Mouse (Mus musculus) thymus, adult 2 months (tissue): Measurements from ENCODE around the gene Tenm2. TPM values are rescaled to one million over a fixed set of nuclear protein-coding genes. Genes with fewer than 3 reads are reported as not detected.

Experiments used
- DNase-seq: peaks from one replicate; pipeline ENCODE4 v3.0.0; 2021
- H3K27ac ChIP-seq: fragments of 200-500 bp; 2 replicates; pipeline ENCODE4 v1.5.1; 2012; ENCODE audit warnings: low read length, control low read depth; ENCODE audit not compliant: control insufficient read depth, insufficient read depth
- H3K27me3 ChIP-seq: fragments of 200-500 bp; 2 replicates; pipeline ENCODE4 v1.6.1; 2012; ENCODE audit warnings: mild to moderate bottlenecking, low read length, moderate library complexity, mixed read lengths; ENCODE audit not compliant: control insufficient read depth, insufficient read depth
- H3K36me3 ChIP-seq: fragments of 200-500 bp; 2 replicates; pipeline ENCODE4 v1.6.1; 2012; ENCODE audit warnings: mild to moderate bottlenecking, low read length, moderate library complexity; ENCODE audit not compliant: control insufficient read depth, insufficient read depth
- H3K4me1 ChIP-seq: fragments of 200-500 bp; replicated peaks from 2 replicates; pipeline ENCODE4 v1.6.1; 2012; ENCODE audit warnings: low read length; ENCODE audit not compliant: control insufficient read depth, insufficient read depth
- H3K4me3 ChIP-seq: fragments of 200-500 bp; 2 replicates; pipeline ENCODE4 v1.5.1; 2012; ENCODE audit warnings: mild to moderate bottlenecking, low read length, control low read depth, moderate library complexity; ENCODE audit not compliant: control insufficient read depth, insufficient read depth
- CTCF ChIP-seq: fragments of 200-500 bp; IDR thresholded peaks from 2 replicates; pipeline ENCODE4 v1.5.1; 2012; ENCODE audit warnings: mild to moderate bottlenecking, control low read depth, low read length, moderate library complexity, borderline replicate concordance; ENCODE audit not compliant: control insufficient read depth, poor library complexity, insufficient read depth; ENCODE audit errors: extremely low read depth
- POLR2A ChIP-seq: fragments of 200-500 bp; IDR thresholded peaks from 2 replicates; pipeline ENCODE4 v1.6.1; 2012; ENCODE audit warnings: mild to moderate bottlenecking, low read length, control low read depth, moderate library complexity; ENCODE audit not compliant: control insufficient read depth, poor library complexity, insufficient read depth; ENCODE audit errors: extremely low read depth
- WGBS: fragments of 180-500 bp; shearing (Covaris S2); methylation state at CpG from one replicate; pipeline ENCODE4 v1.1.7; 2018; 5-methylcytosine and 5-hydroxymethylcytosine counted together
- polyA plus RNA-seq: library from polyadenylated mRNA; depleted of rRNA; stranded (reverse); fragments of >200 nt; gene quantifications from 2 replicates; pipeline ENCODE4 v1.2.3, GENCODE M21; 2012

The Tenm2 gene
- polyA plus RNA-seq, 1 experiment: 0.70 TPM

GRCm38 (mm10) chr11:36331408-36332178 lies 904.2 kb downstream of the Tenm2 start:
- WGBS: 88% methylated on average over 13 of the region's 13 CpGs

GRCm38 (mm10) chr11:36327243-36327642 lies 908.5 kb downstream of the Tenm2 start:
- Histone ChIP-seq H3K4me3 (no peak overlapping the region), H3K36me3 (no peaks in the 10 kb centered on the region), H3K4me1 (no peaks in the 10 kb centered on the region), H3K27ac (no peak overlapping the region), H3K27me3 (no peaks in the 10 kb centered on the region)
- DNase-seq: no peak
- TF ChIP-seq CTCF: no peak
- TF ChIP-seq POLR2A: no peak
- WGBS: 76% methylated on average over 5 of the region's 5 CpGs

More at GRCm38 (mm10) chr11:36331408-36332178, 904.2 kb downstream of the Tenm2 start:
- DNase-seq: no peak
- TF ChIP-seq CTCF (no peak), POLR2A (no peak)
- Histone ChIP-seq H3K27ac (no peak overlapping the region), H3K4me1 (no peaks in the 10 kb centered on the region), H3K27me3 (no peaks in the 10 kb centered on the region), H3K36me3 (no peaks in the 10 kb centered on the region), H3K4me3 (no peak overlapping the region)

DNA sequence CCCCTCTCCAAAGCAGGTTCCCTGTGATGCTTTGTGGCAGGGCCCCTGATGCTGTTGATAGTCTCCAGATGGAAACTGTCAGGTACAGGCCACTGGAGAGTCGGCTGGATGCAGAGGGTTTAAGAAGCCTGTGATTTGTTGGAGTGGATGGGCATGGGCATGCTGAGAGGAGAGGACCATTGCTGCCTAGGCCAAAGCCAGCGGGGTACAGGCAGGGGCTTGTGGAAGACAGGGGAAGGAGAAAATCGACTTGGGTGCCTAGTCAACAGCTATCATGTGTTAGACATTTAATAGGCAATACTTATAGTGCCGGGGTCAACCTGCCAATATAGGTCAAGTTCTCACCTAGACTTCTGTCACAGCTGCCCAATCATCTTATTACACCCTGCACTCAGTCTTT lies 926.4 kb downstream of the Tenm2 start:
- no peak for TF ChIP-seq CTCF
- TF ChIP-seq POLR2A: no peak
- DNase-seq: no peak
- H3K4me1 ChIP-seq: no peaks in the 10 kb centered on the region
- H3K27ac ChIP-seq: no peak overlapping the region
- H3K27me3 ChIP-seq: no peaks in the 10 kb centered on the region
- H3K4me3 ChIP-seq: no peak overlapping the region
- H3K36me3 ChIP-seq: no peaks in the 10 kb centered on the region
- 70% methylated on average over 4 of the region's 4 CpGs for WGBS

DNA sequence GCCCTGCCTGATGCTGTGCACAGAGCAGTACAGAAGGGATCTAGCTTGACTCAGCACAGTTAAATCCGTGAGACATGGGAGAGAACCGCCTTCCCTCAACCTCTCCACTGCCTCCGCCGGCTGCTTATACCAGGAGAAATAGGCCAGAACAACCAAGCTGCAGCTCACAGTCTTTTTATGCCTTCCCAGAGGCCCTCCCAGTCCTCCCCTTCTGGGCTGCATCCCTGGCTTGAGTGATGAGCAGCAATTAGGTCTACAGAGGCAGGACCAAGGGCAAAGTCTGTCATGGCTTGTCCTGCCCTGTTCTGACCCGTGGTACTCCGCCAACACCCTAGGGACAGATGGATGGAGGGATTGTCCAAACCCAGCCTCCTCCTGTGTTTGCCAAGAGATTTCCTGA lies 928.5 kb downstream of the Tenm2 start:
- TF ChIP-seq POLR2A (no peak), CTCF (no peak)
- DNase-seq: no peak
- H3K4me3 ChIP-seq: no peak overlapping the region
- no peak overlapping the region for H3K27ac ChIP-seq
- 91% methylated on average over 6 of the region's 6 CpGs for WGBS
- H3K36me3 ChIP-seq: no peaks in the 10 kb centered on the region
- H3K27me3 ChIP-seq: no peaks in the 10 kb centered on the region
- H3K4me1 ChIP-seq: no peaks in the 10 kb centered on the region

DNA sequence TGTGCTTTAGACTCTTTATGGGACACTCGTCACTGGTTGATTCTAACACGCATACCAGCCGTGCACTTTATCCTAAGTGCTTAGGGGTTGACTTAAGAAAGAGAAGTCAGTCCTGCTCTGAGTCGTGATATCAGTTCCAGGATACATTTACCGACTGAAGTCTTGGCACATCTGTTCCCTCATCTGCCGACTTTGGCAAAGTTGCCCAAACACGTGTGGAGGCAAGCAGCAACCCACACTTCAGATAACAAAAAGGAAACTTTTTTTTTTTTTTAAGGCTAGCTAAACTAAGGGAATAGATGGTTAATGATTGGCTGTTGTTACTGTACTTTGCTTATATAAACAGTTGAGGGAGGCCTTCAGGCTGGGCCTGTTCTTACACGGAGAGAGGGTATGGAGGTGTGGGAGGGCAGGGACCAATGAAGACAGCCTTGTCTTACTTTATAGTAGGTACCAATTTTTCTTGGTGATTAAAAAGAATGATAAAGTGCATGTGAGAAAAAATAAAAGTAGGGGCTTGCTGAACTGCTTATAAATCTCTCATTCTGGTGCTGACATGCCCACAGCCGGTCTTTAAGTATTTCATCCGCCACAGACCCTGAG lies 930.3 kb downstream of the Tenm2 start:
- no peak overlapping the region for H3K27ac ChIP-seq
- H3K4me1 ChIP-seq: no peaks in the 10 kb centered on the region
- 89% methylated on average over 10 of the region's 10 CpGs for WGBS
- H3K27me3 ChIP-seq: no peaks in the 10 kb centered on the region
- no peak for TF ChIP-seq CTCF
- no peak for TF ChIP-seq POLR2A
- DNase-seq: no peak
- H3K36me3 ChIP-seq: no peaks in the 10 kb centered on the region
- H3K4me3 ChIP-seq: no peak overlapping the region

DNA sequence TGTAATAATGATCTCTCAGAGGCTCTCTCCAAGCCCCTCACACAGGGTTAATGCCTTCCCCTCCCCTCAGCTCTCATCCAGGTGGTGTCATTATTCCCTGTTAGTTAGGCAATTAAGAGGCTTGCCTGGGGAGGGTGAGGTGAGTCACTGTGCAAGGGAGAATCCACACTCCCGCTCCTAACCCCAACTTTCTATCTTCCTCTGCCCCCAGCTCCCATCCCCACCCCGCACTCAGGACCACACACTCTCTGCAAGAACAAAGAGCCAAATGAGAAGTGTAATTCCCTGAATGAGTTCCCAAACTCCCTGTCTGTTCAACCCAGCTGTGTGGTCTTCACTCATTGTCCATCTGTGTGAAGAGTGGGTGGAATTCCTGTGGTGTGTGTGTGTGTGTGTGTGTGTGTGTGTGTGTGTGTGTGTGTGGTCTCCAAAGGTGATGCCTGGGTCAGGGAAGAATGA lies 932.8 kb downstream of the Tenm2 start:
- Histone ChIP-seq H3K27ac (no peak overlapping the region), H3K4me1 (no peaks in the 10 kb centered on the region), H3K4me3 (no peak overlapping the region), H3K27me3 (no peaks in the 10 kb centered on the region), H3K36me3 (no peaks in the 10 kb centered on the region)
- WGBS: 80% methylated on average over 2 of the region's 2 CpGs
- DNase-seq: no peak
- TF ChIP-seq CTCF (no peak), POLR2A (no peak)
